Mouse (Mus musculus) spleen, postnatal 4 days (tissue): ENCODE results near the gene Ptgir.
A peak's percentile ranks its signal among the peaks of the same experiment; 100 is the strongest.

Experiments
- DNase-seq, 2 experiments: peaks; one replicate each; pipeline ENCODE4 v3.0.0; 2022; ENCODE audit warnings: low spot score in 2 of 2

Gene Ptgir

GRCm38 (mm10) chr7:16916342-16917265 lies 10.3 kb downstream of the Ptgir start:
- no peak for DNase-seq

DNA sequence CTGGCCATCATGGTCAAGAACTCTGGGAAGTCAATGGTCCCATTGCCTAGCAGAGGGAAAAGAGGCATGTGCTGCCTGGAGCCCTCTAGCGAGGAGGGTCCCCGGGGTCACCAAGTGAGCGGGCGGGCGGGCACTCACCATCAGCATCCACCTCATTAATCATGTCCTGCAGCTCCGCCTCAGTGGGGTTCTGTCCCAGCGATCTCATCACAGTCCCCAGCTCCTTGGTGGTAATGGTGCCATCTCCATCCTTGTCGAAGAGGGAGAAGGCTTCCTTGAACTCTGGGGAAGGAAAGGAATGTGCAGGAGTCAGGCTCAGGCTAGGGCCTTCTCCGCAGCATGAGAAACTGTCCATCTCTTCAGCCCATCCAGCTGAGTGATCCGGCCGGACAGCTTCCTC lies 11.2 kb downstream of the Ptgir start:
- no peak for DNase-seq

DNA sequence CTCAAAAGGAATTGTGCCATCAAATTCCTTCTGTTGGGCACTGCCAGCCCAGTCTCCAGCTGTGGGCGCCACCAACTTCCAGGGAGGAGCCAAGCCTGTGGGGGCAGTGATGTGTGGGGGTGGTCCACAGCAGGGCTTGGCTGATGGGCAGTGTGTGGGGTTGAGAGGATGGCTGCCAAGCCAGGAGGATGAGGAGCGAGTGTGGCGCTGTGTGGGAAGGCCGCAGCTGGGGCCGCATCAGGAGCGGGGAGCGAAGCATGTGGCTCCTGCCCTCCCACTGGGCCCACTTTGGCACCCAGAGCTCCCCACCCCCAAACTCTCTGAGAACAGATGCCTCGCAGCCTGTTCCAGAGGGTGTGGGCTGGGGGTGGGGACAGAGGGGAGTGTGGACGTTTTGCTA lies 11.7 kb downstream of the Ptgir start:
- no peak for DNase-seq

- no peak for DNase-seq
Observed at GRCm38 (mm10) chr7:16918670-16919069, 12.4 kb downstream of the Ptgir start.

DNA sequence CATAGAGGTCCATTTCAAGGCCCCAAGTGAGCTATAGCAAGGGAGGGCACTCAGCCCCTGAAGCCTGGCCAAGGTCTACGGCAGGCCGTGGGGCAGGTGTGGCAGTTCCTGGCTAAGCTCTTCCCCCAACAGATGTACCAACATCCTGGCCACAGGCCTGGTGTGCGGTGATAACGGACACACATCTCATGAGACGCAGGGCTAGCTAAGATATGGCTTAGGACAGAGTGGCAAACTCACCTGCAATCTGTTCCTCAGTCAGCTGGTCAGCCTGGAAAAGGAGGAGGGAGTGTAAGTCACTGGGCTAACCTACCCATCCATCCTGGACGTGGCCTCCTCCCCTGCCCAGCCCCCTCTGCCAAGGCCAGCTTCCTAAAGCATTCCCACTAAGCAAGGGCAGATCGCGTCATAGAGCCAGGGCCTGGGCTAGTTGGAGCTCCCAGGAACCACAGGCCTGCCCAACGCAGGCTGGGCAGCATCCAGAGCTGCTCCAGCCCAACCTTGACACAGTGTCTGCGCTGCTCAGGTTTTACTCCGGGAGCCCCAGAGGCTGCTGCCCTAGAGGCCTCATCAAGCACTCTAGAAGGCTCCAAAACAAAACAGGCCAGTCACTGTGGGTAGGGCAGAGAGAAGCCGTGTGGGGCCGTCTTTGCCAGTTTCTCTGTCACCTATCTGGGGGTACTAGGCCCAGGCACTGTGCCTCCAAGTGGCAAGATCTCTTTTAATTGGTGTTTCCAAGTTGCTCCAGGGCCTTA lies 13.3 kb downstream of the Ptgir start:
- peak in 1 of 2 experiments; percentile 58 for DNase-seq

GRCm38 (mm10) chr7:16920150-16920579 lies 13.9 kb downstream of the Ptgir start:
- DNase-seq = no peak

- no peak for DNase-seq
Observed at GRCm38 (mm10) chr7:16920818-16921791, 14.8 kb downstream of the Ptgir start.

- no peak for DNase-seq
Observed at GRCm38 (mm10) chr7:16921881-16922335, 15.6 kb downstream of the Ptgir start.

DNA sequence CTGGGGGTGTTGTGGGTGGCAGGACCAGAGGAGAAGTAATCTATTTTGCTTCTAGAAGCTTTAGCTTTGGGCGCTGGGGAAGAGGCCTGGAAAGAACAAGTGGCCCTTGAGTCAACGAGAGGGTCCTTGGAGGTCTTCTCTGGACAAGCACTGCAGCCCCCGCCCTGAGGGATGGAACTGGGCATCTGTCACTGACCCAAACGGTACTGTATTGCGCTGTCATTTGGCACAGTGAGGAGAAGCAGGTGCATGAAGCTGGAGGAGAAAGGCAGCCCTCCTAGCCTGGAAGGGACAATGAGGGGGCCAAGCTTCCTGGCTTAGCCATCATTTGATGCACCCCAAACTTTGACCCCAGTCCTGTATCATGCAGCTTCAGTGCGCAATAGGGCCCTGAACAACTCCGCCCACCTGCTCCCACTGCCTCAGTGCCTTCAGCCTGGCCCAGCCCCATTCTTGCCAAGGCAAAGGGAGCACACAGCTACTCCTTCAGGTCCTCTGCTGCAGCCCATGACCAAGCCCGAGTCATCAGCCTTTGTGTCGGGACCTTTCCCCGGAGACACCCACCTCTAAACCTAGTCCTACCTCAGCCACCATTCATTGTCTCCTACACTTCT lies 16.2 kb downstream of the Ptgir start:
- DNase-seq = peak; percentile 58 to 80

GRCm38 (mm10) chr7:16923283-16924036 lies 17.2 kb downstream of the Ptgir start:
- peak; percentile 44 to 79 for DNase-seq

- DNase-seq = peak; percentile 99 to 100
Observed at GRCm38 (mm10) chr7:16924037-16924834, 17.9 kb downstream of the Ptgir start, which contains the start of gene Calm3. Gene Calm3, minus strand, starts transcription at chr7:16924114.

DNA sequence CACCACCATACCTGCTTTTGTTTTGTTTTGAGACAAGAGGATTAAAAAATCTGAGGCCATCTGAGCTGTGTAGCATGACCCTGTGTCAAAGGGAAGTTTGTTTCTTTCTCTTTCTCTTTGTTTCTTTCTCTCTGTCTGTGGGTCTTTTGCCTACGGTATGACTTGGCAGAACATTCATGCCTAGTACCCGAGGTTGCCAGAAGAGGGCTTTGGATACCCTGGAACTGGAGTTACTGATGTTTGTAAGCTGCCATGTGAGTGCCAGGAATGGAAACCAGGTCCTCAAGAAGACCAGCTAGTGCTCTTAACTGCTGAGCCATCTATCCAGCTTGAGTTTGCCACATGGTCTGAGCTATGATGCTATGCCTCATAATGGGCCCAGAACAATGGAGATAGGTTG lies 22.1 kb downstream of the Ptgir start:
- no peak for DNase-seq

DNA sequence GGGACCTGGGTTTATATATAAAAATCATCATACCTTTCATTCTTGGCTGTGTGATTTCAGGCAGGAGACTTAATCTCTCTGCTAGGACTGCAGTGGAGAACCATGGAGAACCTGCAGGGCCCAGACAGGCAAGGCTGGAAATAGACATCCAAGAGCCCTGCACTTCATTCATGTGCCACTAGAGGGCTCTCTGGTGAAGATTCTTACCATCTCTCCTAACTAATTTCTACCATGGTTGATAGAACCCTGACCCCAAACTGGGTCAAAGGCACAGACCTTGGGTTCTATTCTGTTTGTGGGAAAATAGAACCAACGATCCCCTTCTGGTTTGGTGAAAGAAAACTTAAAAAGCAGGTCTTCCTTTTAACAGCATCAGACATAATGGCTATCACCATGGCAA lies 24.6 kb downstream of the Ptgir start:
- peak; percentile 59 to 85 for DNase-seq

DNA sequence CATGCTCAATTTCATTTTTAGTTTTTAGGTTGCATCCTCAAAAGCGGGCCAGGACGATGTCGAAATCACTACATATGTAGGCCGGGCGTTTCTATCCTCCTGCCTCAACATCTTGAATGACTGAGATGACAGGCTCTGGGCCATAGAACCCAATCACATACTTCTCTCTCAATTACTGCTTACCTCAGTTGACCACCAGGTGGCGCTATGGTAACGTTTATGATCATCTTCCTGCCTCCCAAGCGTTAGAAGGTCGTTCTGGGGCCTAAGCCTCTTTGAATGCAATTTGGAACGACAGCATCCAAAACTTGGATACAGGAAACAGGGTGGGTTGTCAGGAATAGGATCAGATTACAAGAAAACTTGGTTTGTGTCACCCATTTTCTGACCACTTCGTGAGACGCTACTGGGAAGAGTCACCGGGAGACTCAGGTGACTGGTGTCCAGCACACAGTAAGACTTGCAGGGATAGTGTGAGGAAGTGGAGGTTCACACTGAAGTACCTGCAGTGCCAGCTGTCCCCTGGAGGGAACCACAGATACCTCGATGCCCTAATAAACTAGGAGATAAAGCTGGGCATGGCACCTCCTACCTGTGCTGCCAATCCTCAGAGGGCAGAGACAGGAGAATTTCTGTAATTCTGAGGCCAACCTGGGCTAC lies 25.8 kb downstream of the Ptgir start:
- peak; percentile 79 to 94 for DNase-seq

GRCm38 (mm10) chr7:16932704-16933577 lies 26.7 kb downstream of the Ptgir start:
- no peak for DNase-seq

GRCm38 (mm10) chr7:16937312-16937711 lies 31.0 kb downstream of the Ptgir start:
- DNase-seq = peak in 1 of 2 experiments; percentile 71

- DNase-seq = no peak
Observed at GRCm38 (mm10) chr7:16938117-16938791, 32.0 kb downstream of the Ptgir start.
